Mouse (Mus musculus): ENCODE measurements around the gene Rspo3.

DNA sequence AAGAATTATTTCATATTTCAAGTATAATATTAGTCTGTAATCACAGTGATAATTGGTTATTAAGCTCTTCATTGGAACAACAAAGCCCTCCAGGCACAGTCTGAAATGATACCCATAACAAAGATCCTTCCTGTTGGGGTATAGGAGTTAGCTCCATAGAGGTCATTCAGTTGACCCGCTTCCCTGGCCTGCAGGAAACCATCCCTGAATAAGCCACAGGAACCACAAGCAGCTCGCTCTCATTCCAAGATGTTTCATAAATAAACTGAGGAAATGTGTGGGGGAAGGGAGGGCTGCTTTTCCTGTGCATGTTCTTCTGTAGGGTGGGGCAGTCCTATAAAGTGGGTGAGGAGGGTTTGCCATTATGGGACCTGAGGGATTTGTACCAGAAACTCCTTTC, 27.5 kb downstream of the Rspo3 start:
- TF ChIP-seq TCF3 (IDR thresholded peaks at IDR 0.05; ENCODE audit: insufficient read length, low read depth) (no peak), POLR2A (IDR thresholded peaks at IDR 0.05; ENCODE audit: insufficient read length, low read depth) (no peak), MYOD1 (IDR thresholded peaks at IDR 0.05; ENCODE audit: control insufficient read depth in 1 of 3, insufficient read length in 2 of 3, low read depth in 2 of 3) (no peak), USF1 (IDR thresholded peaks at IDR 0.05; ENCODE audit: low read depth) (no peak), POLR2AphosphoS2 (IDR thresholded peaks at IDR 0.05; ENCODE audit: insufficient read length, low read depth) (no peak), SRF (IDR thresholded peaks at IDR 0.05; ENCODE audit: control insufficient read depth, insufficient read length, low read depth) (no peak), MAX (IDR thresholded peaks at IDR 0.05; ENCODE audit: low read depth) (no peak), MYOG (IDR thresholded peaks at IDR 0.05; ENCODE audit: control insufficient read depth in 1 of 3, insufficient read depth in 1 of 3, insufficient read length in 2 of 3, low read depth in 2 of 3) (no peak), CEBPB (IDR thresholded peaks at IDR 0.05; ENCODE audit: insufficient read depth, poor library complexity, severe bottlenecking) (no peak), REST (IDR thresholded peaks at IDR 0.05; ENCODE audit: insufficient read depth, insufficient read length) (no peak)

All from myocyte (in vitro differentiated cells).